Mouse (Mus musculus) limb, embryonic 11.5 days (tissue): ENCODE results near the gene Ndufab1. TPM values are rescaled to one million over a fixed set of nuclear protein-coding genes. Genes with fewer than 3 reads are reported as not detected.
A peak's percentile ranks its signal among the peaks of the same experiment; 100 is the strongest.
"Not testable (repeated sequence)": the region's sequence is repeated elsewhere in the genome, so short reads cannot be mapped to it uniquely, and the experiment has no call there.

ENCODE experiments used
- ATAC-seq: fragments of 200-750 bp; cut with Nextera tagmentation; 2 replicates; pipeline ENCODE4 v1.8.0; 2017; ENCODE audit warnings: low read depth; ENCODE audit not compliant: insufficient number of reproducible peaks, low FRiP score, low TSS enrichment
- DNase-seq: peaks from one replicate; pipeline ENCODE4 v3.0.0-alpha.2; 2015; ENCODE audit warnings: low spot score
- H3K27ac ChIP-seq: fragments of 300-500 bp; sonication (generic); replicated peaks from 2 replicates; pipeline ENCODE4 v1.5.1; 2014; ENCODE audit warnings: low read depth, mild to moderate bottlenecking, low read length
- H3K27me3 ChIP-seq: fragments of 300-500 bp; sonication (generic); 2 replicates; pipeline ENCODE4 v1.6.1; 2014; ENCODE audit warnings: mild to moderate bottlenecking, low read length, mixed read lengths; ENCODE audit not compliant: control insufficient read depth, insufficient read depth
- H3K36me3 ChIP-seq: fragments of 300-500 bp; sonication (generic); 2 replicates; pipeline ENCODE4 v1.6.1; 2014; ENCODE audit warnings: mild to moderate bottlenecking, low read length, moderate library complexity, mixed read lengths; ENCODE audit not compliant: control insufficient read depth, insufficient read depth
- H3K4me1 ChIP-seq: fragments of 300-500 bp; sonication (generic); 2 replicates; pipeline ENCODE4 v1.6.1; 2014; ENCODE audit warnings: low read length, mixed read lengths; ENCODE audit not compliant: control insufficient read depth, insufficient read depth
- H3K4me2 ChIP-seq: fragments of 300-500 bp; sonication (generic); 2 replicates; pipeline ENCODE4 v1.6.1; 2014; ENCODE audit warnings: low read depth, mild to moderate bottlenecking, moderate library complexity; ENCODE audit not compliant: severe bottlenecking
- H3K4me3 ChIP-seq: fragments of 300-500 bp; sonication (generic); 2 replicates; pipeline ENCODE4 v1.5.1; 2014; ENCODE audit warnings: low read depth, low read length
- H3K9ac ChIP-seq: fragments of 300-500 bp; sonication (generic); 2 replicates; pipeline ENCODE4 v1.6.1; 2014; ENCODE audit warnings: mild to moderate bottlenecking, low read length
- H3K9me3 ChIP-seq: fragments of 300-500 bp; sonication (generic); 2 replicates; pipeline ENCODE4 v1.6.1; 2016; ENCODE audit warnings: low read length; ENCODE audit not compliant: control insufficient read depth
- WGBS: fragments of 180-500 bp; shearing (Covaris S2); extraction: QIAGEN DNeasy Blood & Tissue Kit; methylation state at CpG from one replicate; pipeline ENCODE4 v1.1.7; 2014; 5-methylcytosine and 5-hydroxymethylcytosine counted together
- polyA plus RNA-seq: library from polyadenylated mRNA; unstranded; fragments of >200 nt; fragmentation: Nextera tagmentation; extraction: Ambion mirVana; gene quantifications from 2 replicates; pipeline ENCODE4 v1.2.1, GENCODE M21; 2014

Ndufab1 gene
- polyA plus RNA-seq, 1 experiment from 2014 or later: 703 TPM

GRCm38 (mm10) chr7:122126946-122127345 lies 25.3 kb upstream of the Ndufab1 start:
- ATAC-seq: no peak
- H3K4me3 ChIP-seq: no peak overlapping the region
- no peak overlapping the region for H3K27ac ChIP-seq
- DNase-seq: no peak
- 93% methylated on average over 11 of the region's 11 CpGs for WGBS
- H3K36me3 ChIP-seq: peaks cover 15% of the 10 kb centered on the region
- no peak overlapping the region for H3K4me2 ChIP-seq
- H3K9me3 ChIP-seq: no peaks in the 10 kb centered on the region
- no peaks in the 10 kb centered on the region for H3K27me3 ChIP-seq
- no peaks in the 10 kb centered on the region for H3K4me1 ChIP-seq
- no peak overlapping the region for H3K9ac ChIP-seq

- H3K9ac ChIP-seq: no peak overlapping the region
- no peaks in the 10 kb centered on the region for H3K9me3 ChIP-seq
- H3K27me3 ChIP-seq: no peaks in the 10 kb centered on the region
- H3K4me1 ChIP-seq: no peaks in the 10 kb centered on the region
- DNase-seq (no peak), ATAC-seq (no peak)
- H3K36me3 ChIP-seq: peaks cover 15% of the 10 kb centered on the region
- no peak overlapping the region for H3K4me2 ChIP-seq
- H3K4me3 ChIP-seq: no peak overlapping the region
- WGBS: 77% methylated on average over 8 of the region's 8 CpGs
- H3K27ac ChIP-seq: no peak overlapping the region
These were observed 23.9 kb upstream of the Ndufab1 start for GRCm38 (mm10) chr7:122125636-122126035.

GRCm38 (mm10) chr7:122123518-122123917 lies 21.8 kb upstream of the Ndufab1 start:
- ATAC-seq (no peak), DNase-seq (no peak)
- peaks cover 15% of the 10 kb centered on the region for H3K36me3 ChIP-seq
- no peaks in the 10 kb centered on the region for H3K27me3 ChIP-seq
- H3K9ac ChIP-seq: no peak overlapping the region
- no peak overlapping the region for H3K27ac ChIP-seq
- H3K4me1 ChIP-seq: no peaks in the 10 kb centered on the region
- WGBS: 84% methylated on average over 4 of the region's 4 CpGs
- no peaks in the 10 kb centered on the region for H3K9me3 ChIP-seq
- no peak overlapping the region for H3K4me3 ChIP-seq
- no peak overlapping the region for H3K4me2 ChIP-seq

GRCm38 (mm10) chr7:122108206-122108605 lies 6.5 kb upstream of the Ndufab1 start:
- DNase-seq (no peak), ATAC-seq (no peak)
- Histone ChIP-seq H3K4me3 (no peak overlapping the region), H3K4me2 (no peak overlapping the region), H3K9me3 (no peaks in the 10 kb centered on the region), H3K9ac (no peak overlapping the region), H3K27me3 (no peaks in the 10 kb centered on the region), H3K27ac (no peak overlapping the region), H3K4me1 (no peaks in the 10 kb centered on the region), H3K36me3 (peaks cover 12% of the 10 kb centered on the region)
- WGBS: 93% methylated on average over 6 of the region's 6 CpGs

- Histone ChIP-seq H3K4me2 (peak overlapping the region; percentile 74), H3K4me3 (peak overlapping the region; percentile 74), H3K9ac (peak overlapping the region; percentile 81)
- not testable (repeated sequence) for H3K36me3 ChIP-seq, H3K27ac ChIP-seq, H3K4me1 ChIP-seq, H3K27me3 ChIP-seq, H3K9me3 ChIP-seq
- ATAC-seq: peak; percentile 73
- peak; percentile 66 for DNase-seq
- WGBS: 7% methylated on average over 25 of the region's 28 CpGs
These were observed 506 bp downstream of the Ndufab1 start for GRCm38 (mm10) chr7:122101014-122101746.

- Histone ChIP-seq H3K9me3 (no peaks in the 10 kb centered on the region), H3K27ac (no peak overlapping the region), H3K27me3 (no peaks in the 10 kb centered on the region), H3K9ac (no peak overlapping the region), H3K36me3 (peaks cover 15% of the 10 kb centered on the region), H3K4me1 (peaks cover 4% of the 10 kb centered on the region), H3K4me3 (no peak overlapping the region), H3K4me2 (no peak overlapping the region)
- ATAC-seq (no peak), DNase-seq (peak; percentile 48)
- 78% methylated on average over 4 of the region's 4 CpGs for WGBS
These were observed 2.5 kb downstream of the Ndufab1 start for GRCm38 (mm10) chr7:122099222-122099621.

GRCm38 (mm10) chr7:122098009-122098408 lies 3.7 kb downstream of the Ndufab1 start:
- H3K9me3 ChIP-seq: no peaks in the 10 kb centered on the region
- no peak overlapping the region for H3K4me2 ChIP-seq
- DNase-seq: no peak
- no peak overlapping the region for H3K27ac ChIP-seq
- H3K9ac ChIP-seq: no peak overlapping the region
- no peaks in the 10 kb centered on the region for H3K27me3 ChIP-seq
- WGBS: 96% methylated on average over 3 of the region's 3 CpGs
- H3K36me3 ChIP-seq: peaks cover 15% of the 10 kb centered on the region
- peaks cover 4% of the 10 kb centered on the region for H3K4me1 ChIP-seq
- no peak overlapping the region for H3K4me3 ChIP-seq
- no peak for ATAC-seq

- no peak overlapping the region for H3K27ac ChIP-seq
- WGBS: 96% methylated on average over 2 of the region's 2 CpGs
These were observed 6.9 kb downstream of the Ndufab1 start for GRCm38 (mm10) chr7:122094564-122095330.

More at GRCm38 (mm10) chr7:122094564-122095330, 6.9 kb downstream of the Ndufab1 start:
- Histone ChIP-seq H3K9ac (no peak overlapping the region), H3K9me3 (no peaks in the 10 kb centered on the region), H3K4me2 (no peak overlapping the region), H3K4me3 (no peak overlapping the region), H3K4me1 (no peaks in the 10 kb centered on the region), H3K27me3 (no peaks in the 10 kb centered on the region), H3K36me3 (peaks cover 26% of the 10 kb centered on the region)
- no peak for DNase-seq
- no peak for ATAC-seq
